Mouse (Mus musculus): Measurements from ENCODE around the gene Tanc2. TPM values are rescaled to one million over a fixed set of nuclear protein-coding genes. Genes with fewer than 3 reads are reported as not detected.

Tanc2 gene
- total RNA-seq, 2 experiments from 2014 or later: 11.7 to 14.5 TPM

GRCm38 (mm10) chr11:105807103-105807502 lies 217.3 kb downstream of the Tanc2 start:
- intact Hi-C loops (cut with DNase I): no loop called here
- DNase-seq (ENCODE audit: low spot score): no peak

GRCm38 (mm10) chr11:105823246-105823645 lies 233.5 kb downstream of the Tanc2 start:
- no peak for DNase-seq (ENCODE audit: low spot score)
- intact Hi-C loops (cut with DNase I): no loop called here

- intact Hi-C loops (cut with DNase I): no loop called here
- no peak for DNase-seq (ENCODE audit: low spot score)
Measured at GRCm38 (mm10) chr11:105823759-105824158, 234.0 kb downstream of the Tanc2 start.

- intact Hi-C loops (cut with DNase I): no loop called here
- DNase-seq (ENCODE audit: low spot score): no peak
Measured at GRCm38 (mm10) chr11:105828175-105828574, 238.4 kb downstream of the Tanc2 start.

- intact Hi-C loops (cut with DNase I): no loop called here
Measured at GRCm38 (mm10) chr11:105835209-105835608, 245.4 kb downstream of the Tanc2 start.

GRCm38 (mm10) chr11:105836344-105836891 lies 246.6 kb downstream of the Tanc2 start:
- intact Hi-C loops (cut with DNase I): no loop called here
- DNase-seq (ENCODE audit: low spot score): no peak

More at GRCm38 (mm10) chr11:105835209-105835608, 245.4 kb downstream of the Tanc2 start:
- DNase-seq (ENCODE audit: low spot score): no peak

- intact Hi-C loops (cut with DNase I): no loop called here
- no peak for DNase-seq (ENCODE audit: low spot score)
Measured at GRCm38 (mm10) chr11:105837962-105838361, 248.2 kb downstream of the Tanc2 start.

GRCm38 (mm10) chr11:105845901-105846300 lies 256.1 kb downstream of the Tanc2 start:
- intact Hi-C loops (cut with DNase I): no loop called here
- DNase-seq (ENCODE audit: low spot score): no peak

DNA sequence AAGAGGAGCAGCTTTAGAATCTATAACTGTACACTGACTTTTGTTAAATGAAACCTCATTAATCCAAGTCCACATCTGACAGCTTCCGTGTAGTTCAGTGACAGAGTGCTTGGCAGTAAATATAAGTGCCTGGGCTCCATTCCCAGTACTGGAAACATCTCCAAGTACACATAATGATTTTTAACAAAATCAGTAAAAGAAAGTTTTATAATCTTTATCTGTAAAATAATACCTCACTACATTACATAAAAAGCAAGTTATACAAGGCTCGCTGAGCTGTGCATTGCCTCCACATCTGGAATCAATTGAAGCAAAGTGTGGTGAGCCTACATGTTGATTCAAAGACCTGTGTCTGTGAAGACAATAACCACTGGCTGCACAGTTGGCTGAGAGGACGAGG lies 265.7 kb downstream of the Tanc2 start:
- intact Hi-C loops (cut with DNase I): loop anchor here (5.0 kb wide), 3 partner anchors 173 to 508 kb away; no protein-coding TSS in a partner anchor

GRCm38 (mm10) chr11:105858063-105858462 lies 268.3 kb downstream of the Tanc2 start:
- intact Hi-C loops (cut with DNase I): loop anchor here (5.0 kb wide), 3 partner anchors 176 to 511 kb away; no protein-coding TSS in a partner anchor
- no peak for DNase-seq (ENCODE audit: low spot score)

More for the DNA sequence above, 265.7 kb downstream of the Tanc2 start:
- DNase-seq (ENCODE audit: low spot score): no peak

GRCm38 (mm10) chr11:105885558-105885957 lies 295.8 kb downstream of the Tanc2 start:
- DNase-seq (ENCODE audit: low spot score): no peak

GRCm38 (mm10) chr11:105887281-105887680 lies 297.5 kb downstream of the Tanc2 start:
- no peak for DNase-seq (ENCODE audit: low spot score)
- intact Hi-C loops (cut with DNase I): no loop called here

More at GRCm38 (mm10) chr11:105885558-105885957, 295.8 kb downstream of the Tanc2 start:
- intact Hi-C loops (cut with DNase I): no loop called here

- intact Hi-C loops (cut with DNase I): no loop called here
- DNase-seq (ENCODE audit: low spot score): no peak
Measured at GRCm38 (mm10) chr11:105899151-105899550, 309.4 kb downstream of the Tanc2 start.

DNA sequence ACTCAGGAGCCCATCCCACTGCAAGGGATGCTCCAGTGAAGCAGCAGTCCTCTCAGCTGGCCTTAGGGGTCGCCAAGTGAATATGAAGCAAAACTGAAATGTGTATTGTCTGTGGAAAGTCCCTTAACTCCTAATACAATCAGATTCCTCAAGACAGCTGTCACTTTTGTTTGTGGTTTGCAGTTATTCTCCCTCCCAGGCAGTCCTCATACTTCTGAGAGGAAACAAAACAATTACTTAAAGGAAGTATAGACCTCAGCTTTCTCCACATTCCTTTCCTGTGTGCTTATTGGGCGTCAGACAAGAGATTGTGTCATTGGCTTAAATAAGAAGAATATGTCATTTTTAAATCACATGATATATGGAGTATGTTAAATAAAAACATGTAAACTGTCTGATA lies 311.7 kb downstream of the Tanc2 start:
- DNase-seq (ENCODE audit: low spot score): no peak
- intact Hi-C loops (cut with DNase I): no loop called here

- intact Hi-C loops (cut with DNase I): no loop called here
- no peak for DNase-seq (ENCODE audit: low spot score)
Measured at GRCm38 (mm10) chr11:105902956-105903355, 313.2 kb downstream of the Tanc2 start.

DNA sequence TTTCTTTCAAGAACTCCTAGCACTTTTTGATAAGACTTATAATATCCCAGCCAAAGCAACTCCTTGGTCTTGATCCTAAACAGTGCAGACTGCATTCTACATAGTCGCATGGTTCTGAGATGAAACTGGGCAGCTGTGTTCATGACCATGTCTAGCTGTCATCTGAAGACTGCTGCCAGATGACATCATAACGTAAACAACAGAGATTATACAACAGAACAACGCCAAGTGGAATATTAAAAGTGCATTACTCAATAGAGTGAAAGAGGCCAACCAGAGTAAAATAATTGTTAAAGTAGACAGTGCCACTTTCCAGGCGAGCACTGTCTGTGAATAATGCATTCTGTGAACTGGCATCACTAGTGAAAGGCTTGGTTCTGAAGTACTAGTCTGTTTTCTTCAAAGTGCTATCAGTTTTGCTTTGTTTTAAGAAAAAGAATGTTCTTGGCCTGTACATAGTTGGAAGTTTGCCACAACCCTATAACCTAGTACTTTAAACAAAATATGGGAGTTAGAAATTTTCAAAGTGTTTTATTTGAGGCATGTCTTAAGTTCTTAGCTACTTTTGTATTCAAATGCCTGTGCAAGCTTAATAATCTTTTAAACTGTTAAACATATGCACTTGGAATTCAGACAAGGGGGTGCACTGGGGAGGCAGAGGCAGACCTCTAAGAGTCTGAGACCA lies 315.9 kb downstream of the Tanc2 start:
- intact Hi-C loops (cut with DNase I): loop anchor here (5.0 kb wide), 1 partner anchor 218 kb away; no protein-coding TSS in a partner anchor
- no peak for DNase-seq (ENCODE audit: low spot score)

- intact Hi-C loops (cut with DNase I): loop anchor here (5.0 kb wide), 1 partner anchor 220 kb away; no protein-coding TSS in a partner anchor
Measured at GRCm38 (mm10) chr11:105907381-105907780, 317.6 kb downstream of the Tanc2 start.

GRCm38 (mm10) chr11:105908926-105909325 lies 319.1 kb downstream of the Tanc2 start:
- intact Hi-C loops (cut with DNase I): loop anchor here (5.0 kb wide), 1 partner anchor 222 kb away; no protein-coding TSS in a partner anchor
- DNase-seq (ENCODE audit: low spot score): no peak

More at GRCm38 (mm10) chr11:105907381-105907780, 317.6 kb downstream of the Tanc2 start:
- no peak for DNase-seq (ENCODE audit: low spot score)

DNA sequence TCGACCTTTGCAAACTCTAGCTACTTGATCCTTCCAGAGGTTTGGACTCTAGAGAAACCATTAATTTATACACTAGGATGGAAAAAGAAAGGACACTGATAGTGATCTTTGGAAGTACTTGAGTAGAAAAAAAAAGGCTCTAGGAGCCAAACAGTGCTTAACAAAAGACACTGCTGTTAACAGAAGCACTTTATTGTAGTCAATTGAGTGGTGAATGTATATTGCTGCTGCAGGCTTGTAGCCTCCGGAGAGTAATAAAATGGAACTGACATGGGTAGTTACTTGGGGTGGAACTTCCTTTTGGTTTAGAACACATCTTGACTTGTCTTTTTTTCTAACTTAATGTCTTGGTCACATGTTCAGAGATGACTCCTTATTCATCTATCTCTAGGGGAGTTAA lies 319.8 kb downstream of the Tanc2 start:
- DNase-seq (ENCODE audit: low spot score): no peak
- intact Hi-C loops (cut with DNase I): loop anchor here (5.0 kb wide), 4 partner anchors 222 to 637 kb away; no protein-coding TSS in a partner anchor

DNA sequence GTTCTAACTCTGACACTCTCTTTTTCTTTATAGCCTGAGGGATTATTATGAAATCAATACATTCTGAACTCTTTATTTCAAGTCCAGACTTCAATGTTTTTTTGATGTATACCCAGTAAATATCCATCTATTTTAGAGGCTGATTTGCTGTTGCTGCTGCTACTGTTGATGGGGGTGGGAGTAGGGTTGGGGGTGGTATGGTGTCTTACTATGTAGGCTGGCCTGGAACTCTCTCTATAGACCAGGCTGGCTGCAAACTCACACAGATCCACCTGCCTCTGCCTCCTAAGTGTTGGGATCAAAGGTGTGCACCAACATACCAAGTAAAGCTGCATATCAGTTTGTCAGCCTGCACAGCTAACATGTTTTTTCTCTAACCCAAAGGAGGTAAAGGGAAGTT lies 321.4 kb downstream of the Tanc2 start:
- no peak for DNase-seq (ENCODE audit: low spot score)
- intact Hi-C loops (cut with DNase I): loop anchor here (1.0 to 5.0 kb wide), 4 partner anchors 319 to 639 kb away; no protein-coding TSS in a partner anchor

All from heart, postnatal 25 days (tissue).